Mouse (Mus musculus) megakaryocyte, embryonic 14.5 days (primary cell): Measurements from ENCODE around the gene Hexim2.

ENCODE experiments used
- FLI1 ChIP-seq: IDR thresholded peaks from 2 replicates; pipeline ENCODE4 v1.6.1; 2012; ENCODE audit warnings: low read length, inconsistent platforms, mixed read lengths
- GATA1 ChIP-seq: IDR thresholded peaks from 3 replicates; pipeline ENCODE4 v1.6.1; 2012; ENCODE audit warnings: mixed read lengths, low read length, inconsistent platforms, borderline replicate concordance

- TF ChIP-seq GATA1 (no peak), FLI1 (no peak)
These were observed 20.9 kb upstream of the Hexim2 start for GRCm38 (mm10) chr11:103111301-103111700.
